Mouse (Mus musculus) Patski (cell line): ENCODE results near the gene Clic3. TPM values are rescaled to one million over a fixed set of nuclear protein-coding genes. Genes with fewer than 3 reads are reported as not detected.
A peak's percentile ranks its signal among the peaks of the same experiment; 100 is the strongest.

Experiments
- ATAC-seq: fragments of 100-300 bp; one replicate; pipeline ENCODE4 v1.8.0; 2021
- CTCF ChIA-PET: fragments of 350-600 bp; sonication (Branson Sonifier 250); formaldehyde crosslinking; loops from one replicate; lab custom pipeline; 2022; ENCODE audit warnings: inconsistent platforms; lab: Charles Lee
- POLR2A ChIA-PET: fragments of 350-600 bp; sonication (Branson Sonifier 250); formaldehyde crosslinking; loops from one replicate; lab custom pipeline; 2022; ENCODE audit warnings: antibody characterized with exemption, inconsistent platforms; lab: Charles Lee
- DNase-seq: peaks from one replicate; pipeline ENCODE4 v3.0.0-alpha.2; 2011; ENCODE audit warnings: low read depth, low spot score
- H3K27me3 ChIP-seq: fragments of 371-371 bp; one replicate; pipeline ENCODE4 v1.5.1; 2021
- CTCF ChIP-seq: fragments of 100-300 bp; IDR thresholded peaks from one replicate; pipeline ENCODE4 v1.5.1; 2021
- in situ Hi-C: fragments of 300-500 bp; cut with MboI; formaldehyde crosslinking; loops from 3 replicates; pipeline ENCODE4 v1.11.1; 2018; ENCODE audit warnings: low pct_unique_long_range_greater_than_20kb, mixed read lengths
- polyA plus RNA-seq: library from polyadenylated mRNA; unstranded; gene quantifications from one replicate; pipeline ENCODE4 v1.2.3, GENCODE M21; 2021

The Clic3 gene
- polyA plus RNA-seq, 1 experiment from 2014 or later: 1.0 TPM

GRCm38 (mm10) chr2:25497846-25498575, 41.4 kb downstream of the Clic3 start:
- TF ChIP-seq CTCF: no peak
- CTCF ChIA-PET: interaction anchor here (1.3 to 2.8 kb wide), 8 partner anchors 14 to 83 kb away, joined by 4 to 11 read pairs (median 4); partner anchors contain the start of genes Ajm1 and Fut7
- POLR2A ChIA-PET: interaction anchor here (0.6 to 1.5 kb wide), 3 partner anchors 11 to 43 kb away, joined by 3 to 4 read pairs (median 3); no protein-coding TSS in a partner anchor
- ATAC-seq (no peak), DNase-seq (no peak)
- in situ Hi-C loops: no loop called here
- H3K27me3 ChIP-seq: no peaks in the 10 kb centered on the region

GRCm38 (mm10) chr2:25498622-25499478, 42.2 kb downstream of the Clic3 start:
- no peak for TF ChIP-seq CTCF
- no peaks in the 10 kb centered on the region for H3K27me3 ChIP-seq
- DNase-seq (no peak), ATAC-seq (no peak)
- in situ Hi-C loops: no loop called here
- POLR2A ChIA-PET: interaction anchor here (0.6 to 1.5 kb wide), 2 partner anchors 11 to 42 kb away, joined by 3 to 4 read pairs; no protein-coding TSS in a partner anchor
- CTCF ChIA-PET: interaction anchor here (1.1 to 2.8 kb wide), 6 partner anchors 15 to 77 kb away, joined by 4 to 11 read pairs (median 4); partner anchors contain the start of gene Fut7

- in situ Hi-C loops: no loop called here
- no peak for ATAC-seq
- CTCF ChIA-PET: interaction anchor here (1.1 to 2.0 kb wide), 2 partner anchors 50 to 79 kb away, joined by 4 to 5 read pairs; no protein-coding TSS in a partner anchor
- no peak for DNase-seq
- POLR2A ChIA-PET: interaction anchor here (0.6 to 2.7 kb wide), 2 partner anchors 40 to 48 kb away, joined by 3 to 9 read pairs; no protein-coding TSS in a partner anchor
- TF ChIP-seq CTCF: no peak
- no peaks in the 10 kb centered on the region for H3K27me3 ChIP-seq
Observed at GRCm38 (mm10) chr2:25500071-25500575, 43.5 kb downstream of the Clic3 start.

GRCm38 (mm10) chr2:25500576-25501405, 44.2 kb downstream of the Clic3 start, which contains the start of gene Fbxw5:
Gene Fbxw5 (plus strand): TSS chr2:25500750.
- in situ Hi-C loops: no loop called here
- DNase-seq (peak; percentile 78), ATAC-seq (peak; percentile 60)
- POLR2A ChIA-PET: interaction anchor here (0.6 to 2.7 kb wide), 2 partner anchors 39 to 47 kb away, joined by 3 to 9 read pairs; no protein-coding TSS in a partner anchor
- CTCF ChIA-PET: no interaction called here
- TF ChIP-seq CTCF: no peak
- H3K27me3 ChIP-seq: no peaks in the 10 kb centered on the region

- in situ Hi-C loops: no loop called here
- POLR2A ChIA-PET: interaction anchor here (2.7 kb wide), 1 partner anchor 46 kb away, joined by 9 read pairs; no protein-coding TSS in a partner anchor
- no peak for ATAC-seq
- CTCF ChIA-PET: interaction anchor here (1.3 kb wide), 1 partner anchor 22 kb away, joined by 3 read pairs; no protein-coding TSS in a partner anchor
- no peaks in the 10 kb centered on the region for H3K27me3 ChIP-seq
- TF ChIP-seq CTCF: no peak
- DNase-seq: no peak
Observed at GRCm38 (mm10) chr2:25501593-25502486, 45.2 kb downstream of the Clic3 start, which contains the start of gene C8g. Gene C8g (minus strand): TSS chr2:25501719.

GRCm38 (mm10) chr2:25502726-25503125, 46.1 kb downstream of the Clic3 start:
- no peaks in the 10 kb centered on the region for H3K27me3 ChIP-seq
- ATAC-seq: no peak
- no peak for TF ChIP-seq CTCF
- ChIA-PET CTCF (interaction anchor here (1.3 kb wide), 1 partner anchor 23 kb away, joined by 3 read pairs; no protein-coding TSS in a partner anchor), POLR2A (interaction anchor here (2.7 kb wide), 1 partner anchor 45 kb away, joined by 9 read pairs; no protein-coding TSS in a partner anchor)
- DNase-seq: no peak
- in situ Hi-C loops: no loop called here

GRCm38 (mm10) chr2:25504538-25504937, 47.9 kb downstream of the Clic3 start:
- DNase-seq: no peak
- no peak for ATAC-seq
- CTCF ChIA-PET: no interaction called here
- TF ChIP-seq CTCF: no peak
- POLR2A ChIA-PET: interaction anchor here (0.7 to 1.0 kb wide), 2 partner anchors 43 to 44 kb away, joined by 3 read pairs; no protein-coding TSS in a partner anchor
- no peaks in the 10 kb centered on the region for H3K27me3 ChIP-seq
- in situ Hi-C loops: no loop called here

GRCm38 (mm10) chr2:25505000-25505399, 48.4 kb downstream of the Clic3 start:
- ATAC-seq (no peak), DNase-seq (no peak)
- H3K27me3 ChIP-seq: no peaks in the 10 kb centered on the region
- POLR2A ChIA-PET: interaction anchor here (1.0 kb wide), 1 partner anchor 44 kb away, joined by 3 read pairs; no protein-coding TSS in a partner anchor
- CTCF ChIA-PET: no interaction called here
- in situ Hi-C loops: no loop called here
- TF ChIP-seq CTCF: no peak
